Mouse (Mus musculus): ENCODE measurements around the gene Dio2. TPM values are rescaled to one million over a fixed set of nuclear protein-coding genes. Genes with fewer than 3 reads are reported as not detected.

Dio2 gene
- total RNA-seq (2021): 10 to 100 TPM in 1 of 2 experiments, 1 to 10 TPM in 1; 8.1 to 18.1 TPM
- long read RNA-seq, experiment 1, full-length matches to known transcripts: 1 of 5 reads
- long read RNA-seq, experiment 1, partial matches to known transcripts: 0 of 5 reads
- long read RNA-seq, experiment 1, other reads (novel, unspliced or antisense): 4 of 5 reads
- long read RNA-seq, experiment 2, full-length matches to known transcripts: 1 of 3 reads
- long read RNA-seq, experiment 2, partial matches to known transcripts: 0 of 3 reads
- long read RNA-seq, experiment 2, other reads (novel, unspliced or antisense): 2 of 3 reads

- DNase-seq: peak; percentile 5 to 16
These were observed at the start of gene Dio2 for GRCm38 (mm10) chr12:90738388-90739223. Dio2 (minus strand) TSS chr12:90738438.

GRCm38 (mm10) chr12:90781438-90781837, 43.2 kb upstream of the Dio2 start:
- DNase-seq: no peak

GRCm38 (mm10) chr12:90744752-90745151, 6.5 kb upstream of the Dio2 start:
- no peak for DNase-seq

GRCm38 (mm10) chr12:90743633-90744032, 5.4 kb upstream of the Dio2 start:
- DNase-seq: no peak

GRCm38 (mm10) chr12:90740468-90740867, 2.2 kb upstream of the Dio2 start:
- peak; percentile 55 to 74 for DNase-seq

- peak in 1 of 2 experiments; percentile 4 for DNase-seq
These were observed 306 bp downstream of the Dio2 start for GRCm38 (mm10) chr12:90737932-90738331.

GRCm38 (mm10) chr12:90735447-90735846, 2.8 kb downstream of the Dio2 start:
- no peak for DNase-seq

GRCm38 (mm10) chr12:90734503-90734902, 3.7 kb downstream of the Dio2 start:
- DNase-seq: no peak

- DNase-seq: no peak
These were observed 4.5 kb downstream of the Dio2 start for GRCm38 (mm10) chr12:90733721-90734120.

GRCm38 (mm10) chr12:90729648-90730047, 8.6 kb downstream of the Dio2 start:
- peak; percentile 67 to 72 for DNase-seq

- DNase-seq: no peak
These were observed 13.1 kb downstream of the Dio2 start for GRCm38 (mm10) chr12:90725107-90725506.

- no peak for DNase-seq
These were observed 13.6 kb downstream of the Dio2 start for GRCm38 (mm10) chr12:90724644-90725043.

- no peak for DNase-seq
These were observed 44.1 kb downstream of the Dio2 start for GRCm38 (mm10) chr12:90694135-90694534.
